Mouse (Mus musculus) myocyte (in vitro differentiated cells): ENCODE results near the gene Ccn5.

Experiments
- CEBPB ChIP-seq: IDR thresholded peaks from 2 replicates; pipeline ENCODE4 v1.6.1; 2011; ENCODE audit warnings: mild to moderate bottlenecking, moderate library complexity; ENCODE audit not compliant: poor library complexity, insufficient read depth, severe bottlenecking
- POLR2A ChIP-seq: IDR thresholded peaks from one replicate; pipeline ENCODE4 v1.6.1; 2011; ENCODE audit warnings: low read depth, mild to moderate bottlenecking, control low read depth, moderate library complexity; ENCODE audit not compliant: insufficient read length
- TCF12 ChIP-seq: IDR thresholded peaks from one replicate; pipeline ENCODE4 v1.6.1; 2011; ENCODE audit warnings: mild to moderate bottlenecking, control low read depth; ENCODE audit not compliant: poor library complexity, insufficient read depth, severe bottlenecking

DNA sequence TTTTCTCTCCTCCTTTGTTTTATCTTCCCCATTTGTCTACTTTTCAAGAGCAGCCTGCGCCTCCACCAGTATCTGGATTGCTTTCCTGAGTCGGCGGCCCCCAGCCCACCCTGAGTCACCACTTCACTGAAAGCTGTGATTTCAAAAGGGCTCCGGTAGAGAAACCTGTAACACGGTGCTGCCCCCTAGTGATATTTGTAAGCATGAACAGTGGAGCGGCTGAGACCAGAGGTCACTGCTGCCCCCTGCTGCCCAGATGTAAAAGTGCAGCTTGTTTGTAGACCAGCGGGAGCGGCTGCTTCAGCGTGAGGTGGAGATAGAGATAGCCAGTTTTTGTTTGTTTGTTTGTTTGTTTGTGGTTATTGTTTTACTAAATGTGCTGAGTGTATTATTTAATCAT lies 17.4 kb downstream of the Ccn5 start:
- TF ChIP-seq POLR2A = no peak
- no peak for TF ChIP-seq TCF12
- TF ChIP-seq CEBPB = no peak
